Mouse (Mus musculus) embryonic stem cell, embryonic (primary cell): ENCODE data around the gene Il22.
"Not testable (repeated sequence)": the region's sequence is repeated elsewhere in the genome, so short reads cannot be mapped to it uniquely, and the experiment has no call there.

Experiments
- CTCF ChIA-PET, 4 experiments: fragments of 300-600 bp in 2 of 4; fragments of 350-600 bp in 2 of 4; sonication (Branson Sonifier 250); formaldehyde crosslinking; loops; one replicate each; lab custom pipeline; 2022; ENCODE audit warnings: inconsistent platforms in 2 of 4; lab: Charles Lee
- POLR2A ChIA-PET, 4 experiments: fragments of 300-600 bp in 2 of 4; fragments of 350-600 bp in 2 of 4; sonication (Branson Sonifier 250); formaldehyde crosslinking; loops; one replicate each; lab custom pipeline; 2022; ENCODE audit warnings: antibody characterized with exemption in 4 of 4, inconsistent platforms in 1 of 4; lab: Charles Lee

Gene Il22

GRCm38 (mm10) chr10:118204642-118205041 is at the start of gene Il22:
Gene Il22, plus strand, starts transcription at chr10:118204942.
- ChIA-PET POLR2A (no interaction called here), CTCF (no interaction called here)

- ChIA-PET CTCF (interaction anchor here (0.5 to 3.0 kb wide), 36 partner anchors 9 to 1052 kb away, joined by 3 to 17 read pairs (median 4); no protein-coding TSS in a partner anchor), POLR2A (interaction anchor here in 3 of 4 experiments (0.6 kb wide), 3 partner anchors 254 to 1185 kb away, joined by 3 read pairs; no protein-coding TSS in a partner anchor)
These were observed 48.8 kb upstream of the Il22 start for GRCm38 (mm10) chr10:118155932-118156331.

- CTCF ChIA-PET: no interaction called here
- POLR2A ChIA-PET: interaction anchor here in 1 of 4 experiments (1.2 kb wide), 1 partner anchor 15 kb away, joined by 3 read pairs; no protein-coding TSS in a partner anchor
These were observed 43.6 kb upstream of the Il22 start for GRCm38 (mm10) chr10:118161131-118161530.

- POLR2A ChIA-PET: interaction anchor here in 3 of 4 experiments (0.6 to 1.4 kb wide), 7 partner anchors 10 to 377 kb away, joined by 3 to 6 read pairs (median 3); partner anchors contain the start of genes Mdm1 (in 2 of the 3) and Nup107 (in 1 of the 3)
- CTCF ChIA-PET: interaction anchor here in 3 of 4 experiments (0.6 to 1.2 kb wide), 4 partner anchors 13 to 201 kb away, joined by 3 to 8 read pairs (median 4); no protein-coding TSS in a partner anchor
These were observed 35.5 kb upstream of the Il22 start for GRCm38 (mm10) chr10:118169212-118169611.

- POLR2A ChIA-PET: interaction anchor here in 1 of 4 experiments (1.1 kb wide), 1 partner anchor 10 kb away, joined by 3 read pairs; no protein-coding TSS in a partner anchor
- CTCF ChIA-PET: interaction anchor here in 1 of 4 experiments (0.5 kb wide), 1 partner anchor 907 kb away, joined by 5 read pairs; no protein-coding TSS in a partner anchor
These were observed 32.3 kb upstream of the Il22 start for GRCm38 (mm10) chr10:118172416-118172815.

GRCm38 (mm10) chr10:118172876-118173275 is 31.9 kb upstream of the Il22 start:
- POLR2A ChIA-PET: no interaction called here

GRCm38 (mm10) chr10:118175542-118175941 is 29.2 kb upstream of the Il22 start:
- POLR2A ChIA-PET, CTCF ChIA-PET: not testable (repeated sequence)

More at GRCm38 (mm10) chr10:118172876-118173275, 31.9 kb upstream of the Il22 start:
- CTCF ChIA-PET: interaction anchor here in 1 of 4 experiments (0.5 kb wide), 1 partner anchor 906 kb away, joined by 5 read pairs; no protein-coding TSS in a partner anchor

GRCm38 (mm10) chr10:118178735-118179151 is 26.0 kb upstream of the Il22 start:
- POLR2A ChIA-PET: interaction anchor here in 1 of 4 experiments (1.7 kb wide), 1 partner anchor 37 kb away, joined by 6 read pairs; the partner anchor contains the start of gene Mdm1

GRCm38 (mm10) chr10:118179265-118179664 is 25.5 kb upstream of the Il22 start:
- ChIA-PET CTCF (no interaction called here), POLR2A (no interaction called here)

More at GRCm38 (mm10) chr10:118178735-118179151, 26.0 kb upstream of the Il22 start:
- CTCF ChIA-PET: no interaction called here

GRCm38 (mm10) chr10:118195150-118195549 is 9.6 kb upstream of the Il22 start:
- ChIA-PET CTCF (interaction anchor here in 1 of 4 experiments (0.7 kb wide), 1 partner anchor 217 kb away, joined by 3 read pairs; no protein-coding TSS in a partner anchor), POLR2A (interaction anchor here in 1 of 4 experiments (0.8 kb wide), 1 partner anchor 107 kb away, joined by 3 read pairs; no protein-coding TSS in a partner anchor)

- POLR2A ChIA-PET: interaction anchor here in 1 of 4 experiments (0.6 kb wide), 1 partner anchor 860 kb away, joined by 3 read pairs; no protein-coding TSS in a partner anchor
- CTCF ChIA-PET: not testable (repeated sequence)
These were observed 11.1 kb downstream of the Il22 start for GRCm38 (mm10) chr10:118215719-118216393.

- POLR2A ChIA-PET, CTCF ChIA-PET: not testable (repeated sequence)
These were observed 22.9 kb downstream of the Il22 start for GRCm38 (mm10) chr10:118227629-118228028.

- POLR2A ChIA-PET, CTCF ChIA-PET: not testable (repeated sequence)
These were observed 27.9 kb downstream of the Il22 start for GRCm38 (mm10) chr10:118232607-118233006.

- CTCF ChIA-PET: not testable (repeated sequence)
These were observed 35.9 kb downstream of the Il22 start, which contains the start of gene Gm32717 for GRCm38 (mm10) chr10:118240680-118241079. Gene Gm32717, minus strand, starts transcription at chr10:118240780.

GRCm38 (mm10) chr10:118249006-118249595 is 44.4 kb downstream of the Il22 start:
- POLR2A ChIA-PET, CTCF ChIA-PET: not testable (repeated sequence)

More at GRCm38 (mm10) chr10:118240680-118241079, 35.9 kb downstream of the Il22 start, which contains the start of gene Gm32717:
- POLR2A ChIA-PET: not testable (repeated sequence)

GRCm38 (mm10) chr10:118250852-118251295 is 46.1 kb downstream of the Il22 start:
- CTCF ChIA-PET: interaction anchor here in 1 of 4 experiments (1.0 kb wide), 1 partner anchor 119 kb away, joined by 3 read pairs; no protein-coding TSS in a partner anchor
- POLR2A ChIA-PET: no interaction called here

GRCm38 (mm10) chr10:118258388-118258787 is 53.6 kb downstream of the Il22 start, which contains the start of gene Gm32802:
Gene Gm32802, plus strand, starts transcription at chr10:118258688.
- POLR2A ChIA-PET, CTCF ChIA-PET: not testable (repeated sequence)
